Mouse (Mus musculus): ENCODE data around the gene Prokr2. TPM values are rescaled to one million over a fixed set of nuclear protein-coding genes. Genes with fewer than 3 reads are reported as not detected.
A peak's percentile ranks its signal among the peaks of the same experiment; 100 is the strongest.

The Prokr2 gene
- polyA plus RNA-seq (2014; fragmentation: Nextera tagmentation; extraction: Ambion mirVana), result 0.38 and 0.50 TPM in 2 replicates

DNA sequence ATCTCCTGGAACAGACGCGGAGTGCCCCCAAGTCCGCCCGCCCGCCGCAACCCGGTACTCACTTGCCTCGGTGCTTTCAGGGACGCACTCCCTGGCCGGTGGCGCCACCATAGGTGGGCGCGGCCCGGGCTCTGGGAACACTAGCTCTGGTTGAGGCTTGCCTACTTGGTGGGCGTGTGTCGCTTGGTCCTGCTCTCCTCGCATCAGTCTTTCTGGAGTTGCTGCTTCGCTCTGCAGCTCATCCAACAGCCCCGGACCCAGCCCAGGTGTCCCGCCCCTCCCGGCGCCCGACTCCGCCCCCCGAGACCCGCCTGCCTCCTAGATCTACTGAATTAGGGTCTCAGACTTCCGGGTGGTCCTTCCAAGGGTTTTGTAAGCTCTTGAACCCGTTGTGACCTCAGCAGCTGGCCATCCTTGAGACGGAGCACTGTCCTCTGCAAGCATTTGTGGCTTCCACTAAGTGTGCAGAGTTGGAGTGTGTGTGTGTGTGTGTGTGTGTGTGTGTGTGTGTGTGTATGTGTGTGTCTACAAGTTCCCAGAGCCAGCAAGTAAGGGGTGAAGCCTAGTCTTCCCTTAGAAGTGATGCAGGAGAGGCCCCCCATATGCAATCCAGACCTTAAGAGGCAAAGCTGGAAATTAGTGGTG is at the start of gene Prokr2:
TSS of gene Prokr2 (minus strand) at position 254 of the 645 bp plus-strand sequence.
- WGBS, result 0% methylated on average over 26 of the region's 29 CpGs
- Histone ChIP-seq H3K4me2 (replicated peaks; ENCODE audit: low read depth, low read length) (peak within 1 kb of the TSS; percentile 99), H3K9ac (replicated peaks; ENCODE audit: low read depth, low read length) (peak within 1 kb of the TSS; percentile 21; the same call in 1 of the 2 replicates), H3K27ac (ENCODE audit: low read length) (no peak within 1 kb of the TSS), H3K27me3 (ENCODE audit: control insufficient read depth, insufficient read depth, low read length) (peaks cover 3% of the 10 kb centered on the region; the same call in 1 of the 2 replicates), H3K9me3 (ENCODE audit: control insufficient read depth, low read depth, low read length) (no peaks in the 10 kb centered on the region), H3K4me1 (ENCODE audit: control insufficient read depth, insufficient read depth, low read length) (no peaks in the 10 kb centered on the region), H3K4me3 (ENCODE audit: low read depth, low read length) (peak within 1 kb of the TSS; percentile 45), H3K36me3 (ENCODE audit: control insufficient read depth, insufficient read depth, low read length) (no peaks in the 10 kb centered on the region)
- peak; percentile 67; the same call in 1 of the 2 replicates for ATAC-seq (ENCODE audit: insufficient number of reproducible peaks, insufficient read depth, low FRiP score, low read depth)

DNA sequence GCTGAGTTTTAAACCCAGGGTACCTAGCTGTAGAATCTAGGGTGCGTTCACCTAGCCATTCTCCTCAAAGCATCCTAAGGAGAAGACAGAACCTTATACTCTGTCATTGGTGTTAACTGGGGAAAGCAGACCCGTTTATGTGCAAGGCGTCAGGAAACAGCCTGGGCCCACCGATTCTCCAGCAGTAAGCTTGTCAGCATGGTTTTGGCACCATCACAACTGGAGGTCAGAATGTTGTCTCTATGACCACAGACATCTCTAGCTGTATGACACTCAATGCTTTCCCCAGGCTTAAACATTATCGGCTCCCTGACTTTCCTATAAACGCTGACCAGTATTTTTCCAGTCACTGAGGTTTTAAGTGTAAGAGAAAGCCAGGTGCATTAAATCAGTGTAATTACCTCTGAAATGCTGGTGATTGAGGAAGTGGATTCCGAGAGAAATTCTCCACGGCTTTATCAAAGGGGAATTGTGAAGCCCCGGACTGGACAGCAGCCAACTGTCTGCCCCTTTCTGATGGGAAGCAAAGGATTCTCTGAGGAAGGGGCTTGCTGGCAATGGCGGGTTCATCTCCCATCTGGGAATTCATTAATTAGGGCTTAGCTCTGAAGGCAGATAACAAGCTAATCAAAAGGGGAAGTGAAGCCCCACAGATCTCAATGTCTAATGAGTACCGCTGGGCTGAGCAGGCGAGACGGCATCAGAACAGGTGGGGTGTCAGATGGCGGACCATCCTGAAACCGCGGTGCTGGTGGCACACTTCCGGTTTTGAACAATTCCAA is 42.1 kb upstream of the Prokr2 start:
- Histone ChIP-seq H3K27ac (ENCODE audit: low read length) (no peak overlapping the region), H3K9ac (replicated peaks; ENCODE audit: low read depth, low read length) (no peak overlapping the region), H3K27me3 (ENCODE audit: control insufficient read depth, insufficient read depth, low read length) (no peaks in the 10 kb centered on the region), H3K4me3 (ENCODE audit: low read depth, low read length) (no peak overlapping the region), H3K36me3 (ENCODE audit: control insufficient read depth, insufficient read depth, low read length) (no peaks in the 10 kb centered on the region), H3K4me1 (ENCODE audit: control insufficient read depth, insufficient read depth, low read length) (0 out of 2 replicates have a peak, but pooled peaks cover 4% of the 10 kb centered on the region), H3K4me2 (replicated peaks; ENCODE audit: low read depth, low read length) (no peak overlapping the region), H3K9me3 (ENCODE audit: control insufficient read depth, low read depth, low read length) (no peaks in the 10 kb centered on the region)
- WGBS, result 44% methylated on average over 17 of the region's 17 CpGs
- peak; percentile 23; the same call in 1 of the 2 replicates for ATAC-seq (ENCODE audit: insufficient number of reproducible peaks, insufficient read depth, low FRiP score, low read depth)

DNA sequence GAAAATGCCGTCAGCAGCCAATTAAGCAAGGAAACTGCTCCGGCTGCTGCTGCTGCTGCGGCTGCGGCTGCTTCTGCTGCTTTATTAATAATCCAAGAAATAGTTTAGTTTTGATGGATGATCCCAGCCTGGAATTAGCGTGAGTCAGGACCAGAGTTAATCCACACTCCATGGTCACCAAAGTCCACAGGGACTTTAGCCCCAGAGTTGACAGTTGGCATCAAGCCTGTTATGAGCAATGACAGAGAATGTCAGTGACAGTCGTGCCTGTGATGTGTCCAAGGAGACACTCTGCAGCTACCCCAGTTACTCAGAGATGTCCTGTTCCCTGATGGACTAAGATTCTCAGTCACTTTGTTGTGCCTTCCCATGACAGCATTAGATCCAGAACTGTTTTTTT is 40.3 kb upstream of the Prokr2 start:
- H3K4me2 ChIP-seq (replicated peaks; ENCODE audit: low read depth, low read length), result no peak overlapping the region
- 0 out of 2 replicates have a peak, but pooled peaks cover 4% of the 10 kb centered on the region for H3K4me1 ChIP-seq (ENCODE audit: control insufficient read depth, insufficient read depth, low read length)
- H3K27ac ChIP-seq (ENCODE audit: low read length), result no peak overlapping the region
- H3K9me3 ChIP-seq (ENCODE audit: control insufficient read depth, low read depth, low read length), result peaks cover 2% of the 10 kb centered on the region; the same call in 1 of the 2 replicates
- no peaks in the 10 kb centered on the region for H3K36me3 ChIP-seq (ENCODE audit: control insufficient read depth, insufficient read depth, low read length)
- no peak overlapping the region for H3K4me3 ChIP-seq (ENCODE audit: low read depth, low read length)
- no peak overlapping the region for H3K9ac ChIP-seq (replicated peaks; ENCODE audit: low read depth, low read length)
- no peaks in the 10 kb centered on the region for H3K27me3 ChIP-seq (ENCODE audit: control insufficient read depth, insufficient read depth, low read length)
- WGBS, result 50% methylated on average over 6 of the region's 6 CpGs
- no peak for ATAC-seq (ENCODE audit: insufficient number of reproducible peaks, insufficient read depth, low FRiP score, low read depth)

DNA sequence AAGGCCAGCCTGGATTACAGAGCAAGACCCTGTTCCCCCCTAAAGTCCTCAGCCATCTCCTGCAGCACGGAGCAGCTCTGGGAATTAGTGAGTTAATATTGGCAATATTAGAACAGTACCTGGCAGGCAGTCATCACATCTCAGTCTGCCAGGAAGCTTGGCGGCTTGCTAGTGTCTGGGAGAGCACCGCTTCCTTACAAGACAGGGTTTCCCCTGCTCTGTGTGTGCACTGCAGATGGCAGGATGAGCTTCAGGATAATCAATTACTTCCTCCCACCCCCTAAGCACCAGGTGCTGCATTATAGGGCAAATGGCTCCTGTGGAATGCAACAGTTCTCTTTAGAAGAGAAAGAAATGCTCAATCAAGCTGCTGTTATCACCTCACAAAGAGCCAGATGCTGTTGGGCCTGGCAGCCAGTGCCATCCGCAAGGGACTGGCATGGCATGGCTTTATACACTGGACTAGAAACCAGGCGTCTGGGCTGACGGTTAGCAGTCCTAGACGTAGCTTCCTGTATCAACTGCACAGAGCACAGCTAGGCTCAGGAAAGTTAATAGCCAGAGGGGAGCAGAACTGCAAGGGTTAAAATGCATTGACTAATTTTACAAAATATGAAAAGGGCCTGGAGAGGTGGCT is 38.3 kb upstream of the Prokr2 start:
- Histone ChIP-seq H3K9ac (replicated peaks; ENCODE audit: low read depth, low read length) (no peak overlapping the region), H3K36me3 (ENCODE audit: control insufficient read depth, insufficient read depth, low read length) (no peaks in the 10 kb centered on the region), H3K4me2 (replicated peaks; ENCODE audit: low read depth, low read length) (no peak overlapping the region), H3K4me1 (ENCODE audit: control insufficient read depth, insufficient read depth, low read length) (0 out of 2 replicates have a peak, but pooled peaks cover 4% of the 10 kb centered on the region), H3K4me3 (ENCODE audit: low read depth, low read length) (no peak overlapping the region), H3K27ac (ENCODE audit: low read length) (no peak overlapping the region), H3K27me3 (ENCODE audit: control insufficient read depth, insufficient read depth, low read length) (no peaks in the 10 kb centered on the region), H3K9me3 (ENCODE audit: control insufficient read depth, low read depth, low read length) (peaks cover 2% of the 10 kb centered on the region; the same call in 1 of the 2 replicates)
- no peak for ATAC-seq (ENCODE audit: insufficient number of reproducible peaks, insufficient read depth, low FRiP score, low read depth)
- 75% methylated on average over 7 of the region's 7 CpGs for WGBS

DNA sequence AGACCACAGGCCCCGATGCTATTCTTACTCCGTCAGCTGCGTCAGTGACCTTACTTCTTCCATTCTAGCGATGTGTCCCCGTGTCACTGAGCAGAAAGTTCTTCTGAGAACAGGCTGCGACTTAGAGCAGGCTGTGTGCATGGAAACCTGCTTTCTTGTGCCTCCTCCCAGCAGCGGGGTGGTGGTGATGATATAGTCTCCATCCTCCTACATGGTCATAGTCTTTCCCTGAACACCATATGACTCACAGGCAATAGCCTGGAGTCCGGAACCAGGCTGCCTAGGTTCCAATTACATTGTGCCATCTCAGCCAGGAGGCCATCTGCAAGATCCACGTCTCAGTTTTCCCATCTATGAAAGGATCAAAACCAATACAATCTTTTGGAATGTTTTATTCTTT is 37.6 kb upstream of the Prokr2 start:
- H3K4me2 ChIP-seq (replicated peaks; ENCODE audit: low read depth, low read length), result no peak overlapping the region
- H3K27ac ChIP-seq (ENCODE audit: low read length), result no peak overlapping the region
- H3K27me3 ChIP-seq (ENCODE audit: control insufficient read depth, insufficient read depth, low read length), result no peaks in the 10 kb centered on the region
- H3K9ac ChIP-seq (replicated peaks; ENCODE audit: low read depth, low read length), result no peak overlapping the region
- H3K36me3 ChIP-seq (ENCODE audit: control insufficient read depth, insufficient read depth, low read length), result no peaks in the 10 kb centered on the region
- WGBS, result 88% methylated on average over 9 of the region's 9 CpGs
- H3K4me1 ChIP-seq (ENCODE audit: control insufficient read depth, insufficient read depth, low read length), result 0 out of 2 replicates have a peak, but pooled peaks cover 4% of the 10 kb centered on the region
- peaks cover 2% of the 10 kb centered on the region; the same call in 1 of the 2 replicates for H3K9me3 ChIP-seq (ENCODE audit: control insufficient read depth, low read depth, low read length)
- H3K4me3 ChIP-seq (ENCODE audit: low read depth, low read length), result no peak overlapping the region
- ATAC-seq (ENCODE audit: insufficient number of reproducible peaks, insufficient read depth, low FRiP score, low read depth), result no peak

DNA sequence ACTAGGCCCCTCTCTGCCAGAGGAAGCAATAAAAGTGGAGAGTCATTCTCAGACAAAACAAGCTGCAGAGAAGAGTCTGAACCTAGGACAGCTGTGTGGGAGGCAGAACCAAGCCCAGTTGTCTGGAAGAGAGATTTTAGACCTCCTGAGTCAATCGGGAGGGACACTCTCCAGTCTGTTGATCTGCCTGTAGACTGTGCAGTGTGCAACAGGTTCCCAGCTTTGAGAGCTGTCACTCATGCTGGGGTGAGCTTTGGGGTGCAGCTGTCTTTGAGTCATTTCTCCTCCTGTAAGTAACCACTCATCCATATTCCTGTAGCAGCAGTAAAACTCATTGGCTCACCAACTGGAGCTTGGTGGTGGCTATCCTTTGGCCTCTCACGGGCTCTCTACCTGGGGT is 33.2 kb upstream of the Prokr2 start:
- no peak overlapping the region for H3K4me2 ChIP-seq (replicated peaks; ENCODE audit: low read depth, low read length)

DNA sequence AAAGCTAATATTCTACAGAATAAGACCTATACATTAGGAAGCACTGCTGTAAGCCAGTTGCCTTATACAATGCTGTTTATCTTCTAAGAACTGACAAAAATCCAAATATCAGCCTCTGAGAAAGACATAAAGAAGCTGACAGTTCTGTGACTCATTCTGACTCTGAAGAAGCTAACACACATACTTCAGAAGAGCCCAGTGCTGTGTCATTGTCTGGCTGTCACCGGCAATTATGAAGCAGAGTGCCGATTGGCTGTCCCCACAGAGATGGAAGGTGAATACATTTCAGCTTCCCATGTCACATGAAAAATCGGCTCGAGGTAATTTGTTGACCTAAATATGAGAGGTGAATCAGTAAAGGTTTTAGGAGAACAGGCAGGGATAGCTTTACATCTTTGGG is 24.9 kb upstream of the Prokr2 start:
- Histone ChIP-seq H3K4me3 (ENCODE audit: low read depth, low read length) (no peak overlapping the region), H3K27ac (ENCODE audit: low read length) (no peak overlapping the region), H3K27me3 (ENCODE audit: control insufficient read depth, insufficient read depth, low read length) (no peaks in the 10 kb centered on the region), H3K4me2 (replicated peaks; ENCODE audit: low read depth, low read length) (no peak overlapping the region), H3K36me3 (ENCODE audit: control insufficient read depth, insufficient read depth, low read length) (no peaks in the 10 kb centered on the region), H3K9me3 (ENCODE audit: control insufficient read depth, low read depth, low read length) (no peaks in the 10 kb centered on the region), H3K4me1 (ENCODE audit: control insufficient read depth, insufficient read depth, low read length) (no peaks in the 10 kb centered on the region), H3K9ac (replicated peaks; ENCODE audit: low read depth, low read length) (no peak overlapping the region)
- ATAC-seq (ENCODE audit: insufficient number of reproducible peaks, insufficient read depth, low FRiP score, low read depth), result no peak
- WGBS, result 92% methylated on average over 4 of the region's 4 CpGs

More for the DNA sequence above, 33.2 kb upstream of the Prokr2 start:
- WGBS, result 77% methylated on average over 2 of the region's 2 CpGs
- Histone ChIP-seq H3K27me3 (ENCODE audit: control insufficient read depth, insufficient read depth, low read length) (no peaks in the 10 kb centered on the region), H3K4me3 (ENCODE audit: low read depth, low read length) (no peak overlapping the region), H3K9ac (replicated peaks; ENCODE audit: low read depth, low read length) (no peak overlapping the region), H3K36me3 (ENCODE audit: control insufficient read depth, insufficient read depth, low read length) (no peaks in the 10 kb centered on the region), H3K9me3 (ENCODE audit: control insufficient read depth, low read depth, low read length) (peaks cover 2% of the 10 kb centered on the region; the same call in 1 of the 2 replicates), H3K4me1 (ENCODE audit: control insufficient read depth, insufficient read depth, low read length) (no peaks in the 10 kb centered on the region), H3K27ac (ENCODE audit: low read length) (no peak overlapping the region)
- ATAC-seq (ENCODE audit: insufficient number of reproducible peaks, insufficient read depth, low FRiP score, low read depth), result no peak

DNA sequence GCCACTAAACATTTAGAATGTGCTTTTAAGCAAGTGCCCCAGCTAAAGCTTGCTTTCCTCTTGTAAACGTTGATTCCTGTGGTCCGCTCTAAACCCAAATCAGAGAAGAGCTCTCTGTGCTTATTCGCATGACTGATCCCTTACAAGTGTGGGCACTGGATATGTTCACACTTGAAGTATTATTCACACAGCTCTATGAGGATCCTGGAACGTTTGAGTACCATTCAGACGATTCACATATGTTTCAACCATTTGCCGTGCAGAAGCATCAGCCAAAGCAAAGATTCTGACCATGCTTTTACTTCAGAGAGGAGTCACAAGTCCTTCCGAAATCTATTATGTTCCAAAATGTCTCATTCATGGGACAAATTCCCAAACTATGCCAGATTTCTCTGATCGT is 12.9 kb upstream of the Prokr2 start:
- 82% methylated on average over 8 of the region's 8 CpGs for WGBS
- Histone ChIP-seq H3K4me2 (replicated peaks; ENCODE audit: low read depth, low read length) (no peak overlapping the region), H3K9ac (replicated peaks; ENCODE audit: low read depth, low read length) (no peak overlapping the region), H3K4me3 (ENCODE audit: low read depth, low read length) (no peak overlapping the region), H3K36me3 (ENCODE audit: control insufficient read depth, insufficient read depth, low read length) (no peaks in the 10 kb centered on the region), H3K27ac (ENCODE audit: low read length) (no peak overlapping the region), H3K4me1 (ENCODE audit: control insufficient read depth, insufficient read depth, low read length) (no peaks in the 10 kb centered on the region), H3K27me3 (ENCODE audit: control insufficient read depth, insufficient read depth, low read length) (no peaks in the 10 kb centered on the region), H3K9me3 (ENCODE audit: control insufficient read depth, low read depth, low read length) (peaks cover 11% of the 10 kb centered on the region; the same call in 1 of the 2 replicates)
- no peak for ATAC-seq (ENCODE audit: insufficient number of reproducible peaks, insufficient read depth, low FRiP score, low read depth)
